Comparison of ENCODE assay signal across 22 mouse cellular contexts in the genomic region with DNA sequence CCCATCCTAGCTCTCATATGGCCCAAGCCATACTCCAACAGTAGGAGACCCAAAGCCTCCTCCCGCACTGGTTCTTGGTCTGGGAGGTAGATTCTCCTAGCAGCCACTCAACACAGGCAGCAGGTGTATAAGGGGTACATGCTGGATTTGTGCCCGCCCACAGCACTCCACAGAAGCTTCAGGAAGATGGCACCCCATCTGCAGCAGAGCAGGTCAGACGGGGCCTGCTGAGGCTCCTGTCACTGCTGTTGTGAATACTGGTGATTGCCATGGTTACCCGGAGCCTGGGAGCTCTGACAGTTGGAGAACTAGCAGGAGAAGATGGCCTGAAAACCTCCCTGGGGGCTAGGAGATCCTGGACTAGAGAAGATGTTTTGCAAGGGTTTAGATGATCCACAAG. TPM values are rescaled to one million over a fixed set of nuclear protein-coding genes. Genes with fewer than 3 reads are reported as not detected.
DNase-seq lines count a peak whose midpoint lies in the region; ATAC-seq and TF ChIP-seq lines count a peak whose summit lies in the region.
"Had no signal": no experiment of that assay in that cellular context is flagged by ENCODE, and none has a peak within 500 bp of the region (broad histone marks: within the 10 kb centered on the region; RNA-seq: fewer than 3 reads in every experiment).

No protein-coding gene starts in this region.

- no peak for TF ChIP-seq CTCF in testis, adult 2 months (IDR thresholded peaks at IDR 0.05; ENCODE audit: control insufficient read depth, insufficient read depth, insufficient replicate concordance, low read depth, low read length)

- peaks cover 20% of the 10 kb centered on the region for H3K4me1 ChIP-seq in testis, adult 2 months (ENCODE audit: control insufficient read depth, insufficient read depth, low read length)
- peaks cover 19% of the 10 kb centered on the region for H3K4me1 ChIP-seq in limb, embryonic 13.5 days
- H3K4me1 ChIP-seq: liver, embryonic 13.5 days had no signal

- no peaks in the 10 kb centered on the region for H3K9me3 ChIP-seq in limb, embryonic 13.5 days
- H3K9me3 ChIP-seq: forebrain, embryonic 10.5 days; kidney, embryonic 15.5 days; liver, embryonic 13.5 days; neural tube, embryonic 12.5 days had no signal

- no peak overlapping the region for H3K9ac ChIP-seq in limb, embryonic 13.5 days
- H3K9ac ChIP-seq: kidney, embryonic 15.5 days; liver, embryonic 13.5 days; lung, embryonic 14.5 days; neural tube, embryonic 12.5 days had no signal

- intact Hi-C loops in left cerebral cortex, postnatal 14 days (cut with DNase I) = no loop called here

- DNase-seq in cerebellum, postnatal 14 days = peak; percentile 58 to 70
- no peak for DNase-seq in cerebellum, adult 8-10 months
- DNase-seq in left cerebral cortex, postnatal 14 days (ENCODE audit: low spot score in 2 of 2) = peak; percentile 19 to 41
- no peak for DNase-seq in left cerebral cortex, adult 8-10 months (ENCODE audit: low spot score in 2 of 2)
- DNase-seq in testis, postnatal 14 days (ENCODE audit: low spot score) = no peak
- no peak for DNase-seq in adrenal gland, adult 18-20 months (ENCODE audit: low spot score in 2 of 2)
- DNase-seq: cerebellum, adult 9-10 months; gastrocnemius, postnatal 25 days; liver, embryonic 13.5 days; lung, postnatal 36 days; thymus, postnatal 25 days had no signal

- ATAC-seq in limb, embryonic 13.5 days (ENCODE audit: low FRiP score, low read depth) = no peak

- H3K36me3 ChIP-seq in testis, adult 2 months (ENCODE audit: control insufficient read depth, insufficient read depth, low read length) = no peaks in the 10 kb centered on the region
- H3K36me3 ChIP-seq in limb, embryonic 13.5 days = no peaks in the 10 kb centered on the region
- H3K36me3 ChIP-seq: forebrain, embryonic 10.5 days; kidney, embryonic 15.5 days; liver, embryonic 13.5 days; neural tube, embryonic 12.5 days had no signal

- peak overlapping the region; percentile 58; the same call in 1 of the 2 replicates for H3K4me2 ChIP-seq in limb, embryonic 13.5 days (replicated peaks)
- H3K4me2 ChIP-seq: liver, embryonic 13.5 days had no signal

- no peaks in the 10 kb centered on the region for H3K27me3 ChIP-seq in testis, adult 2 months (ENCODE audit: control insufficient read depth, insufficient read depth, low read length)
- H3K27me3 ChIP-seq in limb, embryonic 13.5 days = no peaks in the 10 kb centered on the region
- H3K27me3 ChIP-seq: CH12.LX; kidney, embryonic 15.5 days; liver, embryonic 13.5 days had no signal

- TF ChIP-seq POLR2A in testis, adult 2 months (IDR thresholded peaks at IDR 0.05; ENCODE audit: control insufficient read depth, low read depth, low read length) = no peak

- H3K4me3 ChIP-seq in testis, adult 2 months (ENCODE audit: control insufficient read depth, low read depth, low read length) = peak overlapping the region; percentile 47
- no peak overlapping the region for H3K4me3 ChIP-seq in limb, embryonic 13.5 days
- H3K4me3 ChIP-seq: liver, embryonic 13.5 days; neural tube, embryonic 12.5 days had no signal

- H3K27ac ChIP-seq in testis, adult 2 months (ENCODE audit: control insufficient read depth, insufficient read depth, low read depth, low read length) = no peak overlapping the region; the same call in 1 of the 2 replicates
- H3K27ac ChIP-seq in limb, embryonic 13.5 days = no peak overlapping the region
- H3K27ac ChIP-seq: kidney, embryonic 15.5 days; liver, embryonic 13.5 days; neural tube, embryonic 12.5 days had no signal

- 75% methylated on average over 4 of the region's 4 CpGs for WGBS in limb, embryonic 13.5 days

RNA-seq across cellular contexts. Expression of a gene that starts 35.9 kb away (rescaled TPM):
- total RNA-seq in left cerebral cortex, postnatal 14 days (2021) = 10 to 100 TPM; 39.0 to 44.3 TPM
- total RNA-seq in left cerebral cortex, adult 8-10 months (2022) = 10 to 100 TPM; 31.5 to 36.0 (median 32.7) TPM
- 1.1 and 1.5 TPM in 2 replicates for polyA plus RNA-seq in testis, adult 2 months (2012; rRNA removed)
- 2.2 and 2.3 TPM in 2 replicates for polyA plus RNA-seq in limb, embryonic 13.5 days (2015; fragmentation: Nextera tagmentation; extraction: Ambion mirVana)
- 10 to 100 TPM in 1 of 2 experiments, 1 to 10 TPM in 1; 9.2 to 20.5 TPM for total RNA-seq in adrenal gland, adult 18-20 months (2021)
- total RNA-seq: hematopoietic stem cell, adult 5-6 weeks; megakaryocyte-erythroid progenitor cell, adult 5-6 weeks; MEL; monocyte, adult 5-6 weeks had no signal

Comparison
In these comparisons a context has a peak if more than half of its experiments do, and no peak if none do; other contexts are left out.
1. DNase-seq: peak in cerebellum, postnatal 14 days (2 of 2) and left cerebral cortex, postnatal 14 days (2 of 2); none in cerebellum, adult 8-10 months (single experiment), left cerebral cortex, adult 8-10 months (0 of 2), testis, postnatal 14 days (single experiment) and adrenal gland, adult 18-20 months (0 of 2).